Mouse (Mus musculus): ENCODE results near the gene Map4k2. TPM values are rescaled to one million over a fixed set of nuclear protein-coding genes. Genes with fewer than 3 reads are reported as not detected.
"Not testable (repeated sequence)": the region's sequence is repeated elsewhere in the genome, so short reads cannot be mapped to it uniquely, and the experiment has no call there.

Map4k2 gene
- polyA plus RNA-seq (2017; shearing (Covaris generic)), result 100 to 1,000 TPM in 1 of 2 experiments, 10 to 100 TPM in 1; 77.5 to 135 TPM

GRCm38 (mm10) chr19:6340524-6341452, at the start of gene Map4k2:
Gene Map4k2 (plus strand): TSS chr19:6341135.
- peak; percentile 80 for ATAC-seq

- ATAC-seq, result no peak
Measured at GRCm38 (mm10) chr19:6292262-6292661, 48.7 kb upstream of the Map4k2 start.

- no peak for ATAC-seq
Measured at GRCm38 (mm10) chr19:6294301-6294700, 46.6 kb upstream of the Map4k2 start.

- no peak for ATAC-seq
Measured at GRCm38 (mm10) chr19:6296551-6297210, 44.3 kb upstream of the Map4k2 start.

GRCm38 (mm10) chr19:6297641-6298040, 43.3 kb upstream of the Map4k2 start:
- peak; percentile 84 for ATAC-seq

GRCm38 (mm10) chr19:6299003-6299402, 41.9 kb upstream of the Map4k2 start:
- ATAC-seq, result peak; percentile 20

GRCm38 (mm10) chr19:6299450-6300267, 41.3 kb upstream of the Map4k2 start:
- no peak for ATAC-seq

- ATAC-seq, result no peak
Measured at GRCm38 (mm10) chr19:6300402-6300841, 40.5 kb upstream of the Map4k2 start.

GRCm38 (mm10) chr19:6302114-6302513, 38.8 kb upstream of the Map4k2 start:
- ATAC-seq, result no peak

- no peak for ATAC-seq
Measured at GRCm38 (mm10) chr19:6302522-6302921, 38.4 kb upstream of the Map4k2 start.

- ATAC-seq, result no peak
Measured at GRCm38 (mm10) chr19:6303831-6304230, 37.1 kb upstream of the Map4k2 start.

GRCm38 (mm10) chr19:6304787-6305516, 36.0 kb upstream of the Map4k2 start:
- ATAC-seq, result peak; percentile 77

GRCm38 (mm10) chr19:6305517-6306115, 35.3 kb upstream of the Map4k2 start:
- no peak for ATAC-seq

GRCm38 (mm10) chr19:6306137-6306551, 34.8 kb upstream of the Map4k2 start, which contains the start of gene Cdc42bpg:
Gene Cdc42bpg (plus strand): TSS chr19:6306456.
- ATAC-seq, result peak; percentile 78

GRCm38 (mm10) chr19:6306586-6306985, 34.3 kb upstream of the Map4k2 start:
- ATAC-seq, result peak; percentile 67

GRCm38 (mm10) chr19:6307733-6308531, 33.0 kb upstream of the Map4k2 start:
- no peak for ATAC-seq

GRCm38 (mm10) chr19:6310181-6310580, 30.8 kb upstream of the Map4k2 start:
- ATAC-seq, result no peak

GRCm38 (mm10) chr19:6311783-6312182, 29.2 kb upstream of the Map4k2 start:
- not testable (repeated sequence) for ATAC-seq

- ATAC-seq, result no peak
Measured at GRCm38 (mm10) chr19:6313796-6314195, 27.1 kb upstream of the Map4k2 start.

GRCm38 (mm10) chr19:6314513-6314912, 26.4 kb upstream of the Map4k2 start:
- ATAC-seq, result no peak

- no peak for ATAC-seq
Measured at GRCm38 (mm10) chr19:6315573-6315972, 25.4 kb upstream of the Map4k2 start.

All from CD4-positive, CD25-positive, alpha-beta regulatory T cell, adult 4 months (primary cell).